Mouse (Mus musculus) liver, adult (tissue): ENCODE data around the gene Pink1.
A peak's percentile ranks its signal among the peaks of the same experiment; 100 is the strongest.

Source experiments
- GATA4 ChIP-seq: IDR thresholded peaks from 2 replicates; pipeline ENCODE4 v1.6.1; 2014; ENCODE audit warnings: mild to moderate bottlenecking, low read length; ENCODE audit not compliant: insufficient replicate concordance

Gene Pink1

GRCm38 (mm10) chr4:138326077-138326695 lies at the start of gene Pink1:
TSS of gene Pink1 (minus strand) at chr4:138326307.
- TF ChIP-seq GATA4: peak; percentile 93

- no peak for TF ChIP-seq GATA4
Measured at GRCm38 (mm10) chr4:138375117-138375516, 49.0 kb upstream of the Pink1 start.

DNA sequence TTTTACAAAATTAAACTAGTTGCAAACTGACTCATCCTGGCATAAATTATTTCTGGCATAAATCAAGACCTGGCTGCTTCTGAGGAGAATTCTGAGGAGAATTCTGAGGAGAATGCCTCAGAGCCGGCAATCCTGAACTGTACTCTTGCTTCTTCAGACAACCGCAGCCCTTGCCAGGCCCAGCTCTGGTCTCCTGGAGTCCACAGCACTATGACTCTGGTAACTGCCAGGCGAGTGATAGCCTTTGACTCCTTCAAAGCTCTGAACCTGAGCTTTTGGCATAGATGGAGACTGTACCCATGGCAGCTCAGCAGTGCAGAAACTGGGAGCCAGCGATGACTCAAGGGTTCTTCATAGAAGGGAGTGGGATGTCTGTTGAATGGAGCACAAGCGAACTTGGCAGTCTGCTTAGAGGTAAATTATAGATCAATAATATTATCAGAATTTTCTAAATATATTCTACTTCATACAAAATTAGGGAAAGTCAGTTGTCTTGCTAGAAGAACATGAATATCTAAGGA lies 44.9 kb upstream of the Pink1 start:
- no peak for TF ChIP-seq GATA4

- TF ChIP-seq GATA4: no peak
Measured at GRCm38 (mm10) chr4:138368498-138369260, 42.6 kb upstream of the Pink1 start.

DNA sequence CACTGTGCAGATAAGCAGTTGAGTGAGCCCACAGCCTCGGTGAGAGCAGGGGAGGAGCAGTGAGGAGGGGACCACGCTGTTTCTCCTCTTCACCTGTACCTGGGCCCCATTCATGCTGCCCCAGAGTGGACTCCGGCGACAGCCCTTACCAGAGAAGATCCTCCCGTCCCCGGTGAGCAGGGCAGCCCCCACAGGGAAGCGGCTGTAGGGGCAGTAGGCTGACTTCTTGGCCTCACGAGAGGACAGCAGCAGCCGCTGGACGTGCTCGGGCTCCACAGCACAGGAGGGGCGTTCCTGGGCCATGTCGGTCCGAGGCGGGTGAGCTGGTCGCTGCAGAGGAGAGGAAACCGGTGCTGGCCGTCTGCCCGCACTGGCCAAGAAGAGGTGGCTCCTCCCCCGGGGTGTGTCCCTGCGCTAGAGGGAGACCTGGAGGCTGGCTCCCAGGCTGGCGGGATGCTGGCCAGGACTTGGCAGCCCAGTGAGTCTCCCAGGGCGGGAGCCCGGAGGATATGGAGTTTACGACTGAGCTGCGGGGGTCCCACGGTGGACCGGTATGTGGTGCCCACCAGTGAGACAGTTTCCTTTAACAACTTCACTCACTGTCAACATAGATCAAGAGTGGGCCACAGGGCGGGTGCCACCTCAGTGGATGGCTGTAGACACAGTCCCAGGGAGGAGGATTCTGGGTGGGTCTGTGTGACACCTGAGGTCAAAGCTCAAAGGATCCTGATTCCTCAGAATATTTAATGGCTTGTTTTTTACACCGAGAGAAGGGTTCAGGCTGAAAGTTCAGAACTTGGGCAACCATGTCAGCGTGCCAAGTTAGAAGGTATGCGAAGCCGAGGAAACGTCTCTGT lies 41.8 kb upstream of the Pink1 start, which contains the start of gene Cda:
Cda (minus strand) TSS at position 352 of the 857 bp plus-strand sequence.
- no peak; the same call in 1 of the 2 replicates for TF ChIP-seq GATA4

GRCm38 (mm10) chr4:138366561-138366960 lies 40.5 kb upstream of the Pink1 start:
- no peak for TF ChIP-seq GATA4

GRCm38 (mm10) chr4:138363511-138363910 lies 37.4 kb upstream of the Pink1 start:
- TF ChIP-seq GATA4: no peak

GRCm38 (mm10) chr4:138362883-138363282 lies 36.8 kb upstream of the Pink1 start:
- no peak for TF ChIP-seq GATA4

GRCm38 (mm10) chr4:138361370-138361821 lies 35.3 kb upstream of the Pink1 start:
- TF ChIP-seq GATA4: no peak

DNA sequence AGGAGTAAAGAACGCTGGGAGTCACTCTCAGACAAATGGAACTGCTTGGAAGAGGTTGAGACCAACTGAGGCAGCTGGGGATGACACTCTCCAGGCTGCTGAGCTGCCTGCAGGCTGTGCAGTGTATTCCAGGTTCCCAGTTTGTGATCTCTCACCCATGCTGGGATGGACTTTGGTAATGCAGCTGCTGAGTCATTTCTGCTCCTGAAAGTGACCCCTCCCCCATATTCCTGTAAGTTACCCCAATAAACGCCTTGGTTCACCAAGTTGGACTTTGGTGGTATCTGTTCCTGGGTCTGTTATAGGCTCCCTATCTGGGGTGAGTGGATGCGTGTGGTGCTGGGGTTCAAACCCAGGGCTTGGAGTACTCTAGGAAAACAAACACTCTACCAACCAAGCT lies 32.1 kb upstream of the Pink1 start:
- TF ChIP-seq GATA4: no peak

GRCm38 (mm10) chr4:138356551-138356950 lies 30.4 kb upstream of the Pink1 start:
- TF ChIP-seq GATA4: no peak

DNA sequence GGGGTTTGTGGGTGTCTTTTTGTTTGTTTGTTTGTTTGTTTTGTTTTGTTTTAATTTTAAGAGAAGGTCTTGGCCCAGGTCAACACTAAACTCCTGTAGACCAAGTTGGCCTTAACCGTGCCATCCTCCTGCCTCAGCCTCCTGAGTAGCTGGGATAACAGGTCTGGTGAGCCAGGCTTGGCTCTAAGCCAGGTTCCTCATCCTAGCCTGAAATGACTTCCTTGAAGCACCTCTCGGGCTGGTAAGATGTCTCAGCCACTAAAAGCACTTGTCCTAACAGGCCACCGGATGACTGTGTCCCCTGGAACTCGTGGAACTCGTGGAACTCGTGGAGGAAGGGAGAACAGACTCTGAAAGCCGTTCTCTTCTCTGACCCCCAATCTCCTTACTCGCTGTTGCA lies 30.0 kb upstream of the Pink1 start:
- no peak for TF ChIP-seq GATA4

- peak; percentile 97 for TF ChIP-seq GATA4
Measured at GRCm38 (mm10) chr4:138355496-138355895, 29.4 kb upstream of the Pink1 start.

- no peak for TF ChIP-seq GATA4
Measured at GRCm38 (mm10) chr4:138353438-138354171, 27.5 kb upstream of the Pink1 start.

- no peak for TF ChIP-seq GATA4
Measured at GRCm38 (mm10) chr4:138352692-138353091, 26.6 kb upstream of the Pink1 start.
